Mouse (Mus musculus) R1 (cell line): ENCODE results near the gene H2-K1.
"Not testable (repeated sequence)": the region's sequence is repeated elsewhere in the genome, so short reads cannot be mapped to it uniquely, and the experiment has no call there.

ENCODE experiments used
- DNase-seq: peaks from one replicate; pipeline ENCODE4 v3.0.0-alpha.2; 2018; ENCODE audit warnings: low read depth, low spot score

H2-K1 gene

DNA sequence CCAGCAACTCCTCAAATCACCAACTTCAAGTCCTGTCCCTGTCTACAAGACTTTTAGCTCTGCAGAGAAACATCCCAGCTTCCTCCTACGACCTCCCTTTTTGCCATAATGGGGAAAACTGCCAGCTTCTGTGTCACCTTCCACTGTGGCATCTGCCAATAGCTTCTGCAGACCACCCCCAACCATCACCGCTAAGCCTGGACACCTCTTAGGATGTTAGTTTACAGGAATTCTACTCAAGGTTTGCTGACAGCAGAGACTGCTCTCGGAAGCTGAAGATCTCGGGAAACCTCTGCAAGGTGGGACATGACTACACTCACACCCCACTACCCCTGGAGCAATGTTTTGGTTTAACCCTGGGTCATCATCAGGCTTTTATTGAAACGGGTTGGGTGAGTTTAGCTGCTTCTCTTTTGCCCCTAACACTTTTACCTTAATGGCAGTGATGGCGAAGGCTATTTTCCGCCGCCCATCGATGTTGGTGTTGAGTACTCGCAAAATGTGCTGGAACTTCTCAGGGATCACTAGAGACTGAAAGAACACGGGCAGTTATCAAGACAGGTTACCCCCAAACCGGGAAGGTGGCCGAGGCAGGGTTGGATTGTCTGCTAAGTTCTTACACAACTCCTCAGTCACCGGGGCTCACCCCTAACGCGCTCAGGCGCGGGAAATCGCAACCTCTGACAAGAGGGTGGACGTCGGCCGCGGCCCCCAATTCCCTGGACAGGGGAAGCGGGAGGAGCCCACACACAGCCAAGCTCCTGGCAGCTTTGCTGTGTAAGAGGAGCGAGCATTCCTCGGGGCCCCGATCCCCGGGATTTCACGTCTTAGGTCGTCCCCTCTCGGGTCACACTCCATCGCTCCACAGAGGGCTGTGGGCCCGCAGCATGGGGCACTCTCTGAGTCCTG, 45.2 kb downstream of the H2-K1 start:
- no peak for DNase-seq

DNA sequence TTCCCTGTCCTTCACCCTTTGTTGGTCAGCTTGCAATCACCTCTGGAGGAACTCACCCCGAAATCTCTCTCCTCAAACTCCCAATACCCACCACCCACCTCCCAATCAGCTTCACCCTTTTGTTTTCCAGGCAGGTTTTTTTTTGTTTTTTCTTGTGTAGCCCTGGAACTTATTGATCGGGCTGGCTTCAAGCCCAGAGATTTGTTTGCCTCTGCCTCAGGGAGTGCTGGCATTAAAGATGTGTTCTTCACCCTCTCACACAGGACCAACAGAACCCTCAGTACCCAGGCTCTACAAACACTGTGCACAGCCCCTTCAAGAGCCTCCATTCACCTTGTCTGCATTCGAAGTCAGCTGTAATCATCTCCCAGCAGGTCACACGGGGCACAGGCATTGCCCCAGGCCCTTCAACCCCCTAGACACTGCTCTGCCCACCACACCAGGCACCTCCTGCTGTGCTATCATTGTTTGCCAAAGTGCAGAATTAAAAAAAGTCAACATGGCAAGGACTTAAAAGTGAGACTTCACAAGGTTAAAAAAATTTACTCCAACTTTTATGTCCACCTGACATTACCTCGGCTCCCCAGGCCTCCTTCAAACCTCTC, 46.1 kb downstream of the H2-K1 start:
- DNase-seq = no peak

DNA sequence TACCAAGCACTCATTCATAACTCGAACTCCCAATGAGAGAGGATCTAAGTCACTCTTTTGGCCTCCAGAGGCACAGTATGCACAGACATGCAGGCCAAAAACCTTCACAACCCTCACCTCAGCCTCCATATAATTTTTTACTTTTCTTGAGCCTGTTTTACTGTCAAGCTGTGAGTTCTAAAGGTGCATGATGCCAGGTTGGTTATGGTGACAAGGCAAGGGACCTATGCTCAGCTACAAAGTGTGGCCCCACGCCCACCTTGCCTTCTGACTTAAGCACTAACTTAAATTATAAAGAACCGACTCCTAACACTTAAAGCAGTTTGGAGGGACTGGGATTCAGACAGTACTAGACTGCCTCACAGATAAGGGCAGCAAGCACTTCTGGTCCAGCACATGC, 46.8 kb downstream of the H2-K1 start:
- DNase-seq = no peak

DNA sequence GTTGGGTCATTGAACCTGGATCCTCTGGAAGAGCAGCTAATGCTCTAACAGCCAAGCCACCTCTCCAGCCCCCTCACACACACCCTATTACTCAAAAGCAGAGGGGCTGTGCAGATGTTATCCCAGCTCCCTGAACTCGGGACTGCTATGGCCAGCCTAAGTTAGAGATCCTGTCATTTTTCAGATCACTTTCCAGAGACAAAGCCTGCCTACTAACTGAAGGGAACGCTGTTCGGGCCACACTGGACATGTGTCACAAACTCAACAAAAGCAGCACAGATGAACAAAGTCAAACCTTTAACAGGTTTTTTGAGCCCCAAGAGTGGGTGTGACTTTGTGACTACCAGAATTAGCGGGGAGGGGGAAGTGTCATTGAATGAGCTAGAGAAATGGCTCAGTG, 47.3 kb downstream of the H2-K1 start:
- DNase-seq = no peak

DNA sequence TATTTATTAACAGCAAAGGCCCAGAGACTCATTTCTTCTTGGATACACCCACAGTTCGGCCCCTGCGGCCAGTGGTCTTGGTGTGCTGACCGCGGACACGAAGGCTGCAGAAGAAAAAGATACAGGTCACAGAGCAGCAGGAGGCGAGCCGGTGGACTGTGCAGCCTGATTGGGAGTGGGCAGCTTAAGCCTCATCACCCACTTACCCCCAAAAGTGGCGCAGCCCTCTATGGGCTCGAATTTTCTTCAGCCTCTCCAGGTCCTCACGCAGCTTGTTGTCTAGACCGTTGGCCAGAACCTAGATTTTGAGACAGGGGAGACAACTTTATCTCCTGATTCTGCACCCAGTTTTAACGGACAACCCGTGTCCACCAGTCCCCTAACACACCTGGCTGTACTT, 48.1 kb downstream of the H2-K1 start:
- not testable (repeated sequence) for DNase-seq

DNA sequence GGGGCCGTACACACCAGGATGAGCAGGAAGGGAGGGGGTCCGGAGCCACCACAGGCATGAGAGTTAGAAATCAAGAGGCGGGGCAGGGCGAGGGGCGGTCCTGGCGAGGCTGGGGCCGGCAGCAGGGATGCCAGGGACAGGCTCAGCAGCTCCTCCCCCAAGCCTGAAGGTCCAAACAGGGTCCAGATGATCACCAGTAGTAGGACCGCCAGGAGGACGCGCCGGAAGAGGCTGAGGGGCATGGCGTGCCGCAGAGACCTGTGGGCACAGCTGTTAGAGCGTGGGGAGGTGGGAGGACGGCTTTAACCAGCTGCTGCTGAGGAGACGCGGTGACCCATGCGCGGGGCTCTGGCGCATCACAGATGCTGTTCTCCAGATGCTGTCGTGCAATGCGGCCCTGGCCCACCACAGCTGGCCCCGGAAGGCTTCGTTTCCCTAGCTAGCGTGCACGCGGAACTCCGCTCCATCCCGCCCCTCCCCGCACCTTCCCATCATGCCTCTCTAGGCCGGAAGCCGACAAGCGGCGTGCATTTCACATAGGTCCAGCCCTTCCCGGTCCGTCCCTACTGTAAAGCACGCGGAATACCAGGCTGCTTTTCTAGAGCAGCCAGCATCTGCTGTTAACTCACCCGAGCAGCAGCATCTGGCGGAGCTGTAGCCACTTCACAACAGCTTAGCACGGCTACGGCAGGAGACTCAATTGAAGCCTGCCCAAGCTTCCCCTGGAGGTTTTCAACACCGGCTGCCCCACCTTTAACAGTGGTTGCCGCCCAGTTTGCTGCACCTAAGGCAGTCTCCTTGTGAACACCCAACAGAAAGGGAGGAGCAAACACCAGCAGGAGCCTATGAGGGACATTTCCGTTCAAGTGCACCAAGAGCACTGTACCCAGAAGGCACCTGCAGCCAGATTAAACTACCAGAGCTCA, 48.9 kb downstream of the H2-K1 start, which contains the start of gene B3galt4:
TSS of gene B3galt4 (minus strand) at position 468 of the 926 bp plus-strand sequence.
- peak; percentile 97 for DNase-seq

DNA sequence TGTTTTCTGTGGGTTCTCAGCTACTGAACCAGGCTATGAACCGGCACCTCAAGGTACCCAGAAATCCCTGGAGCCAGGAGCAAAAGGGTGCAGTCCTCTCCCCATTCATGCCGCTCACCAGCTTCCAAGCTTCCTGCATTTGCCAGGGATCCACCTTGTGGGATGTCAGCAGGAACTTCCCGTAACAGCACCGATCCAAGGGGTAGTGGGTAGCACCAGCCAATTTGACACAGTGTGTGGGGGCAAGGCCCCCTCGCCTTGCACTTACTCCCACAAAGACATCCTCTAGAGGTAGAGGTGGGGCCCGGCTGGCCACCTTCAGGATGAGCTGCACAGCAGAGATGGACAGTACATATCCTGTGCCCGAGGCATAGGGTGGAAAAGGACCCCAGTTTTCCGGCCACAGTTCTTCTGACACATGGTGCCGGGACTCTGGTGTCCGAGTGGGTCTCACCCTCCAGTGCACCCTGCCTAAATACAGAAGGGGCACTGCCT, 50.0 kb downstream of the H2-K1 start:
- no peak for DNase-seq

DNA sequence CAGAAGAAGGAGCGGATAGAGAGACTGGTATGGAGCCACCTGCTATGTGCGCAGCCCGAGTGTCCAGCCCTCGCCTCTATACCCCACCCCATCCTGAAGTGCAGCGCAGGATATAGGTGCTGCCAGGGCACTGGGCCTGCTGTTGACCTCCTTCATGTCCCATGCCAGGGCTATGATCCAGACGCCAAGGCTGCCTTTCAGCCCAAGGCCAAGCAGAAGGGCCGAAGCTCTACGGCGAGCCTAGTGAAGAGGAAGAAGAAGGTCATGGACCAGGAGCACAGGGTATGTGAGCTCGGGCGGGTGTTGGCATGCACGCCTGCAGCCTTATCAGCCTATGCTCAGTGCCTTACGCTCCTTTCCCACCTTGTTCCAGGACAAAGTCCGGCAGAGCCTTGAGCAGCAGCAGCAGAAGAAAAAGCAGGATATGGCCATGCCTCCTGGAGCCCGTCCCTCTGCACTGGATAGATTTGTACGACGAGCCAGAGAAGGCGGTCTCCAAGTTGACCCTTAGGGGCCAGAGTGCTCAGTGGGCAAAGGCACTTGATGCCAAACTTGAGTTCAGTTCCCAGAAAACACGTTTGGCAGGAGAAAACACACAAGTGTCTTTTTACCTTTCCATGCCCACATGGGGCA, 51.1 kb downstream of the H2-K1 start:
- no peak for DNase-seq

DNA sequence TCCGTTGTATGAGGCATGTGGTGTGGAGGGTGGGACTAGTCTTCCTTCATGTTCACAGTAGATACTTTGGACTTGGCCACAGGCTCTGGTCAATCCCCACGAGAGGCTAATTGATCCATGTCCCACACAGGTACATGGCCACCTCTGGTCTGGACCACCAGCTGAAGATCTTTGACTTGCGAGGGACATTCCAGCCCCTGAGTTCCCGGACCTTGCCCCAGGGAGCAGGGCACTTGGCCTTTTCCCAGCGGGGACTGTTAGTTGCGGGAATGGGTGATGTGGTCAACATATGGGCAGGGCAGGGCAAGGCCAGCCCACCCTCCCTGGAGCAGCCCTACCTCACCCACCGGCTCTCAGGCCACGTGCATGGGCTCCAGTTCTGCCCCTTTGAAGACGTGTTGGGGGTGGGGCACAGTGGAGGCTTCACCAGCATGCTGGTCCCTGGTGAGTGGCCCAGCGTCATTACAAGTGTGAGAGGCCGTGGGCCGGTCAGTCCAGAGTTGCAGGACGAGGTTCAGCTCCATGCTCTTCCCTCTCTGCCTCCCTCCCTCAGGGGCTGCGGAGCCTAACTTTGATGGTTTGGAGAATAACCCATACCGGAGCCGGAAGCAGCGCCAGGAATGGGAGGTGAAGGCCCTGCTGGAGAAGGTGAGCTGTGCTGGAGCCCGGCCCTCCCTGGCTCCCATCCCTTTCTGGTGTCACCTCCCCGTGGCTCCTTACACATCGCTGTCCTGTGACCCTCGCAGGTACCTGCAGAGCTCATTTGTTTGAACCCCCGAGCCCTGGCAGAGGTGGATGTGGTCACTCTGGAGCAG, 51.9 kb downstream of the H2-K1 start:
- DNase-seq = no peak

DNA sequence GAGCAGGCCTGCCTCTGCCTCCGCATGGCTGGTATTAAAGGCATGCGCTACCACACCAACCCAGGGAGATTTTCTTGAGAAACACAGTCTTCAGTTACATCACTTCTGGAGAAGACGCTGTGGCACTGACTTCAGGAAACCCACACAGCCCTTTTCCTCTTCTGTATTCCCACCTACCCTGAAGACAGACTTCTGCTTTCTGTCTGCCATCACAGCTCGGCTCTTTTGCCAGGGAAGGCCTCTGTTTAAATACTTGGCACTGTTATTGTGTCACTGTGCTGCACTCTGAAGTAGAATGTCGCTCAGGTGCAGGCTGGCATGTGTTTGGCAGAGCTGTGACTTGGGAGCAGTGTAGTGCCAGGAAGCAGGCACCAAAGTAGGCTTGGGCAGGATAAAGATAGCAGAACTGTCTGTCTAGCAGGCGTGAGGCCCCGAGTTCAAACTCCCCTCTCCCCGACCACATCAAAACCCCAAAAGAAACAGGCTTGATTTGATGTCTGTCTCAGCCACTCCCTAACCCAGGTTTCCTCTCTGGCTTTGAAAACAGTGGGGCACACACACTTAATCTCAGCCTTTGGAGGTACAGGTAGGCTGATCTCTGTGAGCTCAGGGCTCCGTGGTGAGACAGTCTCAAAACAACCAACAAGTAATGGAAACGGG, 52.6 kb downstream of the H2-K1 start:
- DNase-seq = no peak
